Mouse (Mus musculus): Measurements from ENCODE around the gene 1500011B03Rik. TPM values are rescaled to one million over a fixed set of nuclear protein-coding genes. Genes with fewer than 3 reads are reported as not detected.

1500011B03Rik gene
- polyA plus RNA-seq, 1 experiment: 5.5 TPM

GRCm38 (mm10) chr5:114779956-114780489, 43.2 kb downstream of the 1500011B03Rik start:
- H3K27ac ChIP-seq (replicated peaks; ENCODE audit: low read depth, low read length): no peak overlapping the region
- H3K4me3 ChIP-seq (ENCODE audit: insufficient read depth, low read depth, low read length): no peak overlapping the region
- peaks cover 28% of the 10 kb centered on the region for H3K4me1 ChIP-seq (ENCODE audit: control insufficient read depth, insufficient read depth, insufficient read length, low read length)

- Histone ChIP-seq H3K4me3 (ENCODE audit: insufficient read depth, low read depth, low read length) (peak overlapping the region; percentile 69; the same call in 1 of the 2 replicates), H3K27ac (replicated peaks; ENCODE audit: low read depth, low read length) (no peak overlapping the region), H3K4me1 (ENCODE audit: control insufficient read depth, insufficient read depth, insufficient read length, low read length) (peaks cover 20% of the 10 kb centered on the region)
Observed at GRCm38 (mm10) chr5:114776174-114776573, 47.1 kb downstream of the 1500011B03Rik start.

- peak within 1 kb of the TSS; percentile 98 for H3K27ac ChIP-seq (replicated peaks; ENCODE audit: low read depth, low read length)
- peak within 1 kb of the TSS; percentile 69 for H3K4me3 ChIP-seq (ENCODE audit: insufficient read depth, low read depth, low read length)
- H3K4me1 ChIP-seq (ENCODE audit: control insufficient read depth, insufficient read depth, insufficient read length, low read length): peaks cover 19% of the 10 kb centered on the region
Observed at GRCm38 (mm10) chr5:114775056-114775979, 48.0 kb downstream of the 1500011B03Rik start, which contains the start of gene Git2. Gene Git2, minus strand, starts transcription at chr5:114775517.

GRCm38 (mm10) chr5:114774403-114775051, 48.7 kb downstream of the 1500011B03Rik start, which contains the start of gene Ankrd13a:
Gene Ankrd13a, plus strand, starts transcription at chr5:114774677.
- peak within 1 kb of the TSS; percentile 98 for H3K27ac ChIP-seq (replicated peaks; ENCODE audit: low read depth, low read length)
- peaks cover 21% of the 10 kb centered on the region for H3K4me1 ChIP-seq (ENCODE audit: control insufficient read depth, insufficient read depth, insufficient read length, low read length)
- H3K4me3 ChIP-seq (ENCODE audit: insufficient read depth, low read depth, low read length): peak within 1 kb of the TSS; percentile 69

- peaks cover 22% of the 10 kb centered on the region for H3K4me1 ChIP-seq (ENCODE audit: control insufficient read depth, insufficient read depth, insufficient read length, low read length)
- H3K27ac ChIP-seq (replicated peaks; ENCODE audit: low read depth, low read length): peak overlapping the region; percentile 90
- H3K4me3 ChIP-seq (ENCODE audit: insufficient read depth, low read depth, low read length): peak overlapping the region; percentile 69
Observed at GRCm38 (mm10) chr5:114773780-114774179, 49.5 kb downstream of the 1500011B03Rik start.

- H3K4me3 ChIP-seq (ENCODE audit: insufficient read depth, low read depth, low read length): peak overlapping the region; percentile 85
- H3K4me1 ChIP-seq (ENCODE audit: control insufficient read depth, insufficient read depth, insufficient read length, low read length): peaks cover 22% of the 10 kb centered on the region
- peak overlapping the region; percentile 90 for H3K27ac ChIP-seq (replicated peaks; ENCODE audit: low read depth, low read length)
Observed at GRCm38 (mm10) chr5:114773211-114773710, 50.0 kb downstream of the 1500011B03Rik start.

- Histone ChIP-seq H3K27ac (replicated peaks; ENCODE audit: low read depth, low read length) (peak overlapping the region; percentile 85), H3K4me1 (ENCODE audit: control insufficient read depth, insufficient read depth, insufficient read length, low read length) (peaks cover 18% of the 10 kb centered on the region), H3K4me3 (ENCODE audit: insufficient read depth, low read depth, low read length) (peak overlapping the region; percentile 85)
Observed at GRCm38 (mm10) chr5:114772456-114773203, 50.6 kb downstream of the 1500011B03Rik start.

GRCm38 (mm10) chr5:114771796-114772195, 51.5 kb downstream of the 1500011B03Rik start:
- Histone ChIP-seq H3K4me1 (ENCODE audit: control insufficient read depth, insufficient read depth, insufficient read length, low read length) (peaks cover 14% of the 10 kb centered on the region), H3K4me3 (ENCODE audit: insufficient read depth, low read depth, low read length) (peak overlapping the region; percentile 85), H3K27ac (replicated peaks; ENCODE audit: low read depth, low read length) (peak overlapping the region; percentile 64)

- H3K4me1 ChIP-seq (ENCODE audit: control insufficient read depth, insufficient read depth, insufficient read length, low read length): peaks cover 13% of the 10 kb centered on the region
- H3K4me3 ChIP-seq (ENCODE audit: insufficient read depth, low read depth, low read length): no peak overlapping the region
- no peak overlapping the region for H3K27ac ChIP-seq (replicated peaks; ENCODE audit: low read depth, low read length)
Observed at GRCm38 (mm10) chr5:114769786-114770185, 53.5 kb downstream of the 1500011B03Rik start.

GRCm38 (mm10) chr5:114767185-114767584, 56.1 kb downstream of the 1500011B03Rik start:
- H3K27ac ChIP-seq (replicated peaks; ENCODE audit: low read depth, low read length): no peak overlapping the region
- H3K4me1 ChIP-seq (ENCODE audit: control insufficient read depth, insufficient read depth, insufficient read length, low read length): peaks cover 15% of the 10 kb centered on the region
- H3K4me3 ChIP-seq (ENCODE audit: insufficient read depth, low read depth, low read length): no peak overlapping the region

GRCm38 (mm10) chr5:114766686-114767085, 56.6 kb downstream of the 1500011B03Rik start:
- H3K27ac ChIP-seq (replicated peaks; ENCODE audit: low read depth, low read length): no peak overlapping the region
- peaks cover 16% of the 10 kb centered on the region for H3K4me1 ChIP-seq (ENCODE audit: control insufficient read depth, insufficient read depth, insufficient read length, low read length)
- no peak overlapping the region for H3K4me3 ChIP-seq (ENCODE audit: insufficient read depth, low read depth, low read length)

GRCm38 (mm10) chr5:114764812-114765735, 58.2 kb downstream of the 1500011B03Rik start:
- Histone ChIP-seq H3K27ac (replicated peaks; ENCODE audit: low read depth, low read length) (no peak overlapping the region), H3K4me1 (ENCODE audit: control insufficient read depth, insufficient read depth, insufficient read length, low read length) (peaks cover 11% of the 10 kb centered on the region), H3K4me3 (ENCODE audit: insufficient read depth, low read depth, low read length) (no peak overlapping the region)

GRCm38 (mm10) chr5:114761980-114762379, 61.3 kb downstream of the 1500011B03Rik start:
- no peak overlapping the region for H3K4me3 ChIP-seq (ENCODE audit: insufficient read depth, low read depth, low read length)
- no peak overlapping the region for H3K27ac ChIP-seq (replicated peaks; ENCODE audit: low read depth, low read length)
- peaks cover 5% of the 10 kb centered on the region; the same call in 1 of the 2 replicates for H3K4me1 ChIP-seq (ENCODE audit: control insufficient read depth, insufficient read depth, insufficient read length, low read length)
